Mouse (Mus musculus): ENCODE data around the gene Rtkn. TPM values are rescaled to one million over a fixed set of nuclear protein-coding genes. Genes with fewer than 3 reads are reported as not detected.

The Rtkn gene
- total RNA-seq (2021): 10 to 100 TPM in 1 of 2 experiments, 1 to 10 TPM in 1; 7.9 to 14.4 TPM
- long read RNA-seq, experiment 1, partial matches to known transcripts: 1 of 6 reads
- long read RNA-seq, experiment 1, other reads (novel, unspliced or antisense): 3 of 6 reads
- long read RNA-seq, experiment 2, transcript Rtkn-201 (12 exons, 2,191 nt): major isoform, 5 of 19 reads
- long read RNA-seq, experiment 2, partial matches to known transcripts: 4 of 19 reads
- long read RNA-seq, experiment 2, other reads (novel, unspliced or antisense): 6 of 19 reads

DNA sequence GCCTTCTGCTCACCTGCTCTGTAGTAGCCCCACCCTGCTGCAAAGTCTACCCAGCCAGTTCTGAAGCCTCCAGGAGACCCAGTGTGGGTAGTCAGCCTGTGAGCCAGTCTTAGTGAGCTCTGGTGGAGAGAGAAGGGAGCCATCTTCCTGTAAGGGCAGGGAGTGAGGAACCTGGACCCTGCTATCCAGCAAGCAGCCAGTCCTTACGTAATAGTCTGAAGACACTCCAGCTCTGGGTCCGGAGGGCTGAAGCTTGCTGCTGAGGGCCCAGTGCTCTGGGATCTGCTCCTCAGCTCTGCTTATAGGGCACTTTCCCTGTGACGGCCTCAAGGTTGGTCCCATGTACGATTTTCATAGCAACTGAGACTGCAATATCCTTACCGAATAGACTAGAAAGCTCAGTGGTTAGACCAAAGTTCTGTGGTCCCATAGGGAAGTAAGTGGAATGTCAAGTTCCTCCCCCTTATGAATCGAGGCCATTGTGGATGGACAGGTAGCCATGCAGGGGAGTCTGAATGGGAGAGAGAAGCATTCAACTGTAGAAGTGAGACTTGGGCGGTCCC is at the start of gene Rtkn:
TSS of gene Rtkn (plus strand) at position 513 of the 563 bp plus-strand sequence.
- no peak for DNase-seq

- DNase-seq: no peak
Observed at GRCm38 (mm10) chr6:83086121-83087035, 48.9 kb upstream of the Rtkn start, which contains the start of gene Lbx2. TSS of gene Lbx2 (plus strand) at chr6:83086367.

DNA sequence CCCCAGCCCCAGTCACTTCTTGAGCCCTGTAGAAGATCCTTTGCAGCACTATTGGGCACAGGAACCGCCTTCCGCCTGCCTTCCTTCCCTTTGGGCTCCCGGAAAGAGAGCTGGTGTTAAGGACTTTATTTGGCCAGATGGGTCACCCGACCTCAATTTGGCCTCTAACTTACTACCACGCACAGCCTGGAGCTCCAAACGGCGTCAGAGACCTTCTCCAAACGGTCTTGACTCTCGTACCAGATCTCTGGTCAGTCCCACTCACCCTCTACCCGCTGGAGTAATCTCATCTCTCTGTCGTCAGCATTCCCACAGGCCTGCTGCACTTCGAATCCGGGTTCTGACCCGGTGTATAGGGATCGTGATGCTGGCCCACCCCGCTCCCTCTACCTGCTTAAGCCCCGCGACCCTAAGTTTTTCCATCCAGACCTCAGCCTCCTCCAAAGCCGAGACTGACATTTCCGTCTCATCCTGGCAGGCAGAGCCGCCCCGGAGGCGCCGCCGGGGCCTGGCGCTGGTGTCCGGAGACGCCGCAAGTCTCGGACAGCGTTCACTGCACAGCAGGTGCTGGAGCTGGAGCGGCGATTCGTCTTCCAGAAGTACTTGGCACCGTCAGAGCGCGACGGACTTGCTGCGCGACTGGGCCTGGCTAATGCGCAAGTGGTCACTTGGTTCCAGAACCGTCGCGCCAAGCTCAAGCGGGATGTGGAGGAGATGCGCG is 47.9 kb upstream of the Rtkn start:
- peak; percentile 44 for DNase-seq

DNA sequence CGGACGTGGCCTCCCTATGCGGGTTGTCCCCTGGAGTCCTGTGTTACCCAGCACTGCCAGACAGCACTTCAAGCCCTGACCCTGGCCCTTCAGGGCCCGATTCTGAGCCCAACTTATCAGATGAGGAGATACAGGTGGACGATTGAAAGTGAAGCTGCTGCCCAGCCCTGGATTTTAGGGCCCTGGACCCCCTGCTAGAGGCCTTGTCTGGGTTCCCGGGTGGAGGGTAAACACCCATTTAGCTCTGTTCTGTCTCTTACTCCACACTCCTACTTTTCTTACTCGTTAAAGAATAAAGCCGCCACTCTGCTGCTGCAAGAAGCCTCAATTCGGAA is 47.4 kb upstream of the Rtkn start:
- DNase-seq: no peak

DNA sequence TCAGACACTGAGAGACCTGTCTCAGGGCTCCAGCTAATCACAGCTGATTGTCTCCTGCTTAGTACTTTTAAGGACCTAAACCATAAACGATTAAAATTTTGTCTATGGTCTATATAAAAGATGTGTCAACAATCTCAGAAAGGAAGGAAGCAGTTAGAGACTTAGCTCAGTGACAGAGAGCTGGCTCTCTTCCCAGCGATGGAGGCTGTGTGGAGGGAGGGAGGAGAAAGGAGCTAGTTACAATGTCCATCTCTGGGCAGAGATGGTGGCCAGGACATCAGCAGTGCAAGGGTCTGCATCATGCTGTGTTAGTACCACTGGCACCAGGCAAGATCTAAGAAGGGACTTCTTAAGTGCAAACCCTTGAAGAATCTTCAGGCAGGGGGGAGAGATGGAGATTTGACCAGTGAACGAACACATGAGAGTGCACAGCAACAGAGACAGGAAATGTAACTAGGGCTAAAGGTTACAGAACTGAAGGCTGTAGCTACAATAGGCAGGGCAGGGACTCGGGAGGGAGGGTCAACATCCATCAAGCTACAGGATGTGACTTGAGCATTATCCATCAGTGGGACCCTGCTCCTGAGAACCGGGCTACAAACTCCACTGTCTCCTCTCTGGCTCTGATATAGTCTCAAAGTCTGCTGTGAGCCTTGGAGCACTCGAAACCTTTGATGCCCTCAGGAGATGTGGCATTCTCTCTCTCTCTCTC is 42.7 kb upstream of the Rtkn start:
- DNase-seq: no peak

DNA sequence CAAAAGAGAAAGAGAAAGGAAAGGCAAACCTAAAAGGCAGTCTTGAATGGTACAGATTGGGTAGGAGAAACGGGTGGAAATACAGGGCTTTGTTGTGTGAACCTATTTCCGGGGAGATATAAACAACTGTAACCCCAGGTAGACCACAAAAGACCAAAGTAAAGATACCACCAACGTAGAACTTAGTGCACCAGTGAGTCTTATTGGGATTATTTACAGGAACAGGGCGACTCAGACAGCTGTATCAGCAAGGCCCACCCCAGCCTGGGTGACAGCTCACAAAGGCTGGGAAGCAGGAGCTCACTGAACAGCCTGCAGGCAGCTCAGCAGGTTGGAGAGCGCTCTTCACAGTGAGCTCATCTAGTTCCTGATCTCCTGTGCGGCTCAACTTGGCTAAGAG is 39.3 kb upstream of the Rtkn start:
- DNase-seq: no peak

GRCm38 (mm10) chr6:83098411-83098810 is 36.9 kb upstream of the Rtkn start:
- DNase-seq: no peak

DNA sequence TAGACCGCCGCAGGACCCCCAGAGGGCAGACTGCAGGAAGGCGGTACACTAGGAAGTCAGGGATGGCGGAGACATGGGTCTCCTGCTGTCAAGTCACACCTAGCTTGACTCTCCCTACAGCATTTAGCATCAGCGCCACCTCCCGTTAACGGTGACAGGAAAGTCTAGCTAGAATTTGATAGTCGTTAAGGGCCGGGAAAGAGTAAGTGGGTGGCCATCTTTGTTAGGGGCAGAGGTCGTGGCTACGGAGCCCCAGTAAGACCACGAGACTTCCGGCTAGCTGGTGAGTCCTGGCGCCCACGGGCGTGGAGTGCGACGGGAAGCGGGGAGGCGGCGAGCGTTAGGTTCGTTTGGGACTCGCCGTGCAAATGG is 34.0 kb upstream of the Rtkn start, which contains the start of the genes Ccdc142 and Gm42688:
TSS of gene Ccdc142 (plus strand) at position 286 of the 372 bp plus-strand sequence.
TSS of gene Gm42688 (plus strand) at position 302 of the 372 bp plus-strand sequence.
- DNase-seq: peak; percentile 87

- DNase-seq: peak; percentile 55
Observed at GRCm38 (mm10) chr6:83101688-83102556, 33.3 kb upstream of the Rtkn start.

GRCm38 (mm10) chr6:83103130-83103650 is 32.1 kb upstream of the Rtkn start:
- DNase-seq: no peak

DNA sequence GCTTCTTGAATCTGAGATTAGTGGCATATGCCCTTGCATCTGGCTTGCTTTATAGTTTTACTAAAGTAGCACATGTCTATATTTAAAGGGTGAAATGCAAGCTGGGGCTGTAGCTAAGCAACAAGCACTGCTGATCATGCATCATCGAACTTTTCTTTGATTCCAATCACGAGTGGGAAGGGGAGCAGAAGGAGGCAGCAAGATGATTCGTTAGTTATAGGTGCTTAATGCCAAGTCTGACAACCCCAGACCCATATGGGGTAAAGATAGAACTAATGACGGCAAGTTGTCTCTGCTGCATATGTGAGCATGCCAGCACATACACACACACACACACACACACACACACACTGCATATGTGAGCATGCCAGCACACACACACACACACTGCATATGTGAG is 31.1 kb upstream of the Rtkn start:
- DNase-seq: no peak

- DNase-seq: peak; percentile 52
Observed at GRCm38 (mm10) chr6:83107566-83108400, 27.5 kb upstream of the Rtkn start.

GRCm38 (mm10) chr6:83108762-83109668 is 26.2 kb upstream of the Rtkn start, which contains the start of gene Mrpl53:
TSS of gene Mrpl53 (plus strand) at chr6:83109040.
- peak; percentile 78 for DNase-seq

DNA sequence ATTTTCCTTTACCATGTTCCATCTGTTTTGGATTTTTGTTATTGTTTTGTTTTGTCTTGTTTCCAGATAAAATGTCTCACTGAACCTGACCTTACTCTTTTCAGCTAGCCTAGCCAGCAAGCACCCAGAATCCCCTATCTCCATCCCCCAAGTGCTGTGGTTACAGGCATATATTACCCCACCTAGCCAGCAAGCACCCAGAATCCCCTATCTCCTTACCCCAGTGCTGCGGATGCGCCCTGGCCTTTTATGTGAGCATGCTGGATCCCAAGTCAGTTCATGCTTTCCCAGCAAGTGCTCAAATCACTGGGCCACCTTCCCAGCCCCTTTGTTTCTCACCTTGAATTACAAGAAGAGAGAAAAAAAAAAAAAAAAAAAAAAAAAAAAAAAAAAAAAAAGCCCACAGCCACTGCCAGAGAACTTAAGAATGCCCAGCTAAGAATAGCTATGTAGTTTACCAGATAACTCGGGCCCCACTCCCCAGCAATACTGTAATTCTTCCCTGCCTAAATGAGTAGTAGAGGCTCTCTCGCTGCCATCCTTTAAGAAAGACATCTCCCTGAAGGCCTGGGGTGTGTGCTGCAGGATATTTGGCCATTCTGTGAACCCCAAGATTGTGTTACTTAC is 23.6 kb upstream of the Rtkn start:
- DNase-seq: no peak

DNA sequence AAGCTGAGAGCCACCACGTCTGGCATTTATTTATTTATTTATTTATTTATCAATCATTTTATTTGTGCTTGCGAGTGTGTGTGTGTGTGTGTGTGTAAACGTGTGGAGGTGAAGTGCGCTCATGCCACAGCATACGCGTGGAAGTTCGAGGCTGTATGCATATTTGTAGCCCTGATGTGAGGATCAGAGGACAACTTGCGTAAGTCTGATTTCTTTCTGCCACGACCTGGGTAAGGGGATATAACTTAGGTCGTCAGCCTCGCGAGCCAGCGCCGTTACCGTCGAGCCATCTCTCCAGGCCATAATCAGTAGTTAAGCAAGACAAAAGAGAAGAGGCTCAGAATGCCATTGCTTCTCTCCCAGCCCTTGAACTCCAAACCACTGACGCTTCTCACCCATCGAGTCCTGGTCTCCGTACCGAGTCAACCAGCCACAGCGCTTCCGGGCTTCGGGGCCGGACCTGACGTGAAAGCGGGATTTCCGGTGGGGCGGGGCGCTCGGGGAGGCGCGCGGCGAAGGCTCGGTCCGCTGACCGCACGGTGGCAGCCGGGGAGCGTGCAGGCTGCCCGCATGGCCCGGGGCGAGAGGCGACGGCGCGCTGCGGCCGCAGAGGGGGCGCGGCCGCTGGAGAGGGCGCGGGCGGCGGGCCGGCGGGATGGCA is 20.1 kb upstream of the Rtkn start, which contains the start of gene Mogs:
TSS of gene Mogs (plus strand) at position 486 of the 661 bp plus-strand sequence.
- DNase-seq: peak; percentile 92

DNA sequence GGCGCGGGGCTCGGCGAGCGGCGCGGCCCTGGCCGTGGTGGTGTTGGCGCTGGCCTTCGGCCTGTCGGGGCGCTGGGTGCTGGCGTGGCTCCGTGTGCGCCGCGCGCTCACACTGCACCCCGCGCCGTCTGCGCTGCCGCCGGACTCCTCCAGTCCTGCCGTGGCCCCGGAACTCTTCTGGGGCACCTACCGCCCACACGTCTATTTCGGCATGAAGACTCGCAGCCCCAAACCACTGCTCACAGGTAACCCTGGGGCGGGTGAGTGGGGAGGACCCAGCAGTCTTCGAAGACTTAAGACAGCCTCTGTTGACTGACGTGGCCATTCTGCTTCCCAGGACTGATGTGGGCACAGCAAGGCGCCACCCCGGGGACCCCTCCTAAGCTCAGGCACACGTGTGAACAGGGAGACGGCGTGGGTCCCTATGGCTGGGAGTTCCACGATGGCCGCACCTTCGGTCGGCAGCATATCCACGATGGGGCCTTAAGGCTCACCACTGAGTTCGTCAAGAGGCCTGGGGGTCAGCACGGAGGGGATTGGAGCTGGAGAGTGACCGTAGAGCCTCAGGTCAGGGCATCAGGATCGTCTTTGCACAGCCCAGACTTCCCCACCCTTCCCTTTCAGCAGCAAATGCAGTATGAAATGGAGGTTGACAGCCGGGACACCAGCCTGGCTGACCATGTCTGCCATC is 19.4 kb upstream of the Rtkn start:
- DNase-seq: no peak
